Mouse (Mus musculus) mouse trophoblast stem cell (cell line): ENCODE results near the gene Mtch2.
"Not testable (repeated sequence)": the region's sequence is repeated elsewhere in the genome, so short reads cannot be mapped to it uniquely, and the experiment has no call there.

Source experiments
- in situ Hi-C, 2 experiments: fragments of 300-500 bp; cut with MseI, MboI; formaldehyde crosslinking; loops; 2 replicates in 1 of 2; 3 replicates in 1 of 2; pipeline ENCODE4 v1.15.1; 2025

Mtch2 gene

GRCm38 (mm10) chr2:90861486-90861885 is 14.5 kb downstream of the Mtch2 start:
- in situ Hi-C loops, result no loop called here

GRCm38 (mm10) chr2:90864184-90864583 is 17.2 kb downstream of the Mtch2 start:
- in situ Hi-C loops, result no loop called here

- in situ Hi-C loops, result no loop called here
Observed at GRCm38 (mm10) chr2:90866524-90866923, 19.6 kb downstream of the Mtch2 start.

- in situ Hi-C loops, result no loop called here
Observed at GRCm38 (mm10) chr2:90870136-90870601, 23.2 kb downstream of the Mtch2 start.

GRCm38 (mm10) chr2:90871180-90871961 is 24.4 kb downstream of the Mtch2 start:
- in situ Hi-C loops, result no loop called here

- in situ Hi-C loops, result no loop called here
Observed at GRCm38 (mm10) chr2:90874025-90874424, 27.1 kb downstream of the Mtch2 start.

- in situ Hi-C loops, result no loop called here
Observed at GRCm38 (mm10) chr2:90875239-90875638, 28.3 kb downstream of the Mtch2 start.

GRCm38 (mm10) chr2:90877584-90878259 is 30.8 kb downstream of the Mtch2 start:
- in situ Hi-C loops, result no loop called here

- in situ Hi-C loops, result no loop called here
Observed at GRCm38 (mm10) chr2:90879419-90879818, 32.5 kb downstream of the Mtch2 start.

GRCm38 (mm10) chr2:90880144-90880785 is 33.3 kb downstream of the Mtch2 start:
- in situ Hi-C loops, result no loop called here

GRCm38 (mm10) chr2:90881824-90882223 is 34.9 kb downstream of the Mtch2 start:
- in situ Hi-C loops, result no loop called here

- in situ Hi-C loops, result no loop called here
Observed at GRCm38 (mm10) chr2:90885218-90886041, 38.5 kb downstream of the Mtch2 start, which contains the start of gene C1qtnf4. C1qtnf4 (plus strand) TSS chr2:90885860.

- in situ Hi-C loops, result no loop called here
Observed at GRCm38 (mm10) chr2:90886436-90886835, 39.5 kb downstream of the Mtch2 start.

GRCm38 (mm10) chr2:90887627-90888026 is 40.7 kb downstream of the Mtch2 start:
- in situ Hi-C loops, result no loop called here

- in situ Hi-C loops, result no loop called here
Observed at GRCm38 (mm10) chr2:90889550-90890548, 42.9 kb downstream of the Mtch2 start.

- in situ Hi-C loops, result no loop called here
Observed at GRCm38 (mm10) chr2:90893673-90894298, 46.8 kb downstream of the Mtch2 start.

- in situ Hi-C loops, result not testable (repeated sequence)
Observed at GRCm38 (mm10) chr2:90894299-90894677, 47.3 kb downstream of the Mtch2 start.

GRCm38 (mm10) chr2:90903398-90903797 is 56.4 kb downstream of the Mtch2 start:
- in situ Hi-C loops, result no loop called here

GRCm38 (mm10) chr2:90904076-90904855 is 57.3 kb downstream of the Mtch2 start, which contains the start of the genes Kbtbd4 and Ndufs3:
Kbtbd4 (plus strand) TSS chr2:90904740.
Ndufs3 (minus strand) TSS chr2:90904827.
- in situ Hi-C loops, result no loop called here
